Mouse (Mus musculus) liver, embryonic 13.5 days (tissue): ENCODE measurements around the gene Arid4b. TPM values are rescaled to one million over a fixed set of nuclear protein-coding genes. Genes with fewer than 3 reads are reported as not detected.
"Not testable (repeated sequence)": the region's sequence is repeated elsewhere in the genome, so short reads cannot be mapped to it uniquely, and the experiment has no call there.

Experiments used
- ATAC-seq: fragments of 200-750 bp; cut with Nextera tagmentation; 2 replicates; pipeline ENCODE4 v1.8.0; 2017; ENCODE audit warnings: low read depth, mild to moderate bottlenecking, moderate number of reproducible peaks, moderate library complexity
- DNase-seq: peaks from one replicate; pipeline ENCODE4 v3.0.0; 2022
- H3K27ac ChIP-seq: fragments of 300-500 bp; sonication (generic); 2 replicates; pipeline ENCODE4 v1.5.1; 2015; ENCODE audit warnings: moderate library complexity, mild to moderate bottlenecking, inconsistent platforms
- H3K27me3 ChIP-seq: fragments of 300-500 bp; sonication (generic); 2 replicates; pipeline ENCODE4 v1.6.1; 2015; ENCODE audit warnings: mild to moderate bottlenecking, inconsistent platforms
- H3K36me3 ChIP-seq: fragments of 300-500 bp; sonication (generic); 2 replicates; pipeline ENCODE4 v1.6.1; 2015; ENCODE audit warnings: mild to moderate bottlenecking, inconsistent platforms
- H3K4me1 ChIP-seq: fragments of 300-500 bp; sonication (generic); replicated peaks from 2 replicates; pipeline ENCODE4 v1.6.1; 2015; ENCODE audit warnings: inconsistent platforms
- H3K4me2 ChIP-seq: fragments of 300-500 bp; sonication (generic); 2 replicates; pipeline ENCODE4 v1.6.1; 2015; ENCODE audit warnings: inconsistent platforms, mild to moderate bottlenecking, moderate library complexity
- H3K4me3 ChIP-seq: fragments of 300-500 bp; sonication (generic); replicated peaks from 2 replicates; pipeline ENCODE4 v1.5.1; 2015; ENCODE audit warnings: mild to moderate bottlenecking, inconsistent platforms
- H3K9ac ChIP-seq: fragments of 300-500 bp; sonication (generic); 2 replicates; pipeline ENCODE4 v1.6.1; 2015; ENCODE audit warnings: mild to moderate bottlenecking, inconsistent platforms
- H3K9me3 ChIP-seq: fragments of 300-500 bp; sonication (generic); replicated peaks from 2 replicates; pipeline ENCODE4 v1.6.1; 2016; ENCODE audit warnings: inconsistent platforms
- whole genome bisulfite sequencing: fragments of 180-500 bp; shearing (Covaris S2); methylation state at CpG from one replicate; pipeline ENCODE4 v1.1.7; 2015; ENCODE audit not compliant: insufficient replicate concordance; 5-methylcytosine and 5-hydroxymethylcytosine counted together
- polyA plus RNA-seq: library from polyadenylated mRNA; unstranded; fragments of >200 nt; fragmentation: Nextera tagmentation; extraction: Ambion mirVana; gene quantifications from 2 replicates; pipeline ENCODE4 v1.2.1, GENCODE M21; 2015

The Arid4b gene
- 17.8 and 20.0 TPM in 2 replicates for polyA plus RNA-seq

GRCm38 (mm10) chr13:14063013-14063941, at the start of gene Arid4b, which contains the start of gene Ggps1:
Arid4b (plus strand) TSS chr13:14063232.
Ggps1 (minus strand) TSS chr13:14063488.
- peaks cover 38% of the 10 kb centered on the region for H3K4me1 ChIP-seq
- peak within 1 kb of the TSS; percentile 100 for H3K9ac ChIP-seq
- H3K4me3 ChIP-seq, result peak within 1 kb of the TSS; percentile 99
- peak within 1 kb of the TSS; percentile 95 for H3K27ac ChIP-seq
- no peaks in the 10 kb centered on the region for H3K27me3 ChIP-seq
- peak within 1 kb of the TSS; percentile 82 for H3K4me2 ChIP-seq
- under 1% methylated on average over 61 of the region's 64 CpGs for WGBS
- peaks cover 10% of the 10 kb centered on the region; the same call in 1 of the 2 replicates for H3K36me3 ChIP-seq
- DNase-seq, result peak; percentile 97
- no peaks in the 10 kb centered on the region for H3K9me3 ChIP-seq
- peak; percentile 95 for ATAC-seq

- DNase-seq (no peak), ATAC-seq (no peak)
- H3K27me3 ChIP-seq, result no peaks in the 10 kb centered on the region
- no peak overlapping the region for H3K4me2 ChIP-seq
- no peak overlapping the region for H3K9ac ChIP-seq
- H3K4me1 ChIP-seq, result peaks cover 28% of the 10 kb centered on the region
- no peak overlapping the region for H3K4me3 ChIP-seq
- H3K27ac ChIP-seq, result no peak overlapping the region
- no peaks in the 10 kb centered on the region for H3K9me3 ChIP-seq
- peaks cover 70% of the 10 kb centered on the region for H3K36me3 ChIP-seq
- 94% methylated on average over 2 of the region's 2 CpGs for WGBS
These were observed 49.0 kb upstream of the Arid4b start for GRCm38 (mm10) chr13:14014001-14014400.

GRCm38 (mm10) chr13:14014540-14014939, 48.5 kb upstream of the Arid4b start:
- H3K27ac ChIP-seq, result no peak overlapping the region
- no peak overlapping the region for H3K4me3 ChIP-seq
- WGBS, result 92% methylated on average over 4 of the region's 4 CpGs
- H3K9me3 ChIP-seq, result no peaks in the 10 kb centered on the region
- no peaks in the 10 kb centered on the region for H3K27me3 ChIP-seq
- no peak overlapping the region for H3K4me2 ChIP-seq
- peaks cover 34% of the 10 kb centered on the region for H3K4me1 ChIP-seq
- peaks cover 70% of the 10 kb centered on the region for H3K36me3 ChIP-seq
- no peak overlapping the region for H3K9ac ChIP-seq
- DNase-seq (no peak), ATAC-seq (no peak)

GRCm38 (mm10) chr13:14015609-14016008, 47.4 kb upstream of the Arid4b start:
- no peaks in the 10 kb centered on the region for H3K9me3 ChIP-seq
- H3K4me3 ChIP-seq, result no peak overlapping the region
- no peak overlapping the region for H3K9ac ChIP-seq
- peaks cover 37% of the 10 kb centered on the region for H3K4me1 ChIP-seq
- 79% methylated on average over 6 of the region's 6 CpGs for WGBS
- H3K36me3 ChIP-seq, result peaks cover 70% of the 10 kb centered on the region
- H3K27me3 ChIP-seq, result no peaks in the 10 kb centered on the region
- no peak overlapping the region for H3K27ac ChIP-seq
- no peak overlapping the region for H3K4me2 ChIP-seq
- DNase-seq (no peak), ATAC-seq (no peak)

- Histone ChIP-seq H3K4me1 (peaks cover 26% of the 10 kb centered on the region), H3K27ac (peak overlapping the region; percentile 69), H3K27me3 (no peaks in the 10 kb centered on the region), H3K4me3 (no peak overlapping the region), H3K36me3 (peaks cover 47% of the 10 kb centered on the region), H3K4me2 (0 out of 2 replicates have a peak overlapping the region, but pooled peaks have one; percentile 18), H3K9me3 (no peaks in the 10 kb centered on the region), H3K9ac (no peak overlapping the region; the same call in 1 of the 2 replicates)
- peak; percentile 88 for ATAC-seq
- DNase-seq, result no peak
These were observed 44.7 kb upstream of the Arid4b start for GRCm38 (mm10) chr13:14018283-14018682.

GRCm38 (mm10) chr13:14018852-14019251, 44.2 kb upstream of the Arid4b start:
- peak; percentile 35; the same call in 1 of the 2 replicates for ATAC-seq

GRCm38 (mm10) chr13:14021417-14021816, 41.6 kb upstream of the Arid4b start:
- peak overlapping the region; percentile 88; the same call in 1 of the 2 replicates for H3K27ac ChIP-seq
- H3K4me3 ChIP-seq, result 0 out of 2 replicates have a peak overlapping the region, but pooled peaks have one; percentile 10
- H3K9me3 ChIP-seq, H3K27me3 ChIP-seq, DNase-seq, H3K9ac ChIP-seq: not testable (repeated sequence)
- peaks cover 29% of the 10 kb centered on the region for H3K36me3 ChIP-seq
- H3K4me2 ChIP-seq, result peak overlapping the region; percentile 48
- 17% methylated on average over 11 of the region's 12 CpGs for WGBS
- H3K4me1 ChIP-seq, result peaks cover 31% of the 10 kb centered on the region
- peak; percentile 73 for ATAC-seq

More at GRCm38 (mm10) chr13:14018852-14019251, 44.2 kb upstream of the Arid4b start:
- Histone ChIP-seq H3K9me3 (no peaks in the 10 kb centered on the region), H3K27me3 (no peaks in the 10 kb centered on the region), H3K36me3 (peaks cover 42% of the 10 kb centered on the region), H3K9ac (no peak overlapping the region), H3K4me2 (no peak overlapping the region), H3K27ac (peak overlapping the region; percentile 69), H3K4me3 (no peak overlapping the region), H3K4me1 (peaks cover 26% of the 10 kb centered on the region)
- WGBS, result 63% methylated on average over 3 of the region's 3 CpGs
- no peak for DNase-seq

GRCm38 (mm10) chr13:14025554-14025953, 37.5 kb upstream of the Arid4b start:
- no peak for DNase-seq
- no peaks in the 10 kb centered on the region for H3K9me3 ChIP-seq
- no peak for ATAC-seq
- peaks cover 41% of the 10 kb centered on the region for H3K4me1 ChIP-seq
- H3K4me3 ChIP-seq, result no peak overlapping the region
- no peak overlapping the region for H3K27ac ChIP-seq
- H3K4me2 ChIP-seq, result no peak overlapping the region
- 84% methylated on average over 6 of the region's 6 CpGs for WGBS
- H3K9ac ChIP-seq, result no peak overlapping the region
- no peaks in the 10 kb centered on the region for H3K27me3 ChIP-seq
- H3K36me3 ChIP-seq, result peaks cover 32% of the 10 kb centered on the region

GRCm38 (mm10) chr13:14026154-14026820, 36.7 kb upstream of the Arid4b start:
- Histone ChIP-seq H3K27ac (peak overlapping the region; percentile 25; the same call in 1 of the 2 replicates), H3K9me3 (no peaks in the 10 kb centered on the region), H3K4me1 (peaks cover 48% of the 10 kb centered on the region), H3K9ac (no peak overlapping the region), H3K36me3 (peaks cover 34% of the 10 kb centered on the region), H3K4me3 (no peak overlapping the region), H3K27me3 (no peaks in the 10 kb centered on the region), H3K4me2 (no peak overlapping the region)
- DNase-seq, result no peak
- WGBS, result 80% methylated on average over 6 of the region's 6 CpGs
- ATAC-seq, result 0 out of 2 replicates have a peak, but pooled peaks have one; percentile 26

- 17% methylated on average over 5 of the region's 5 CpGs for WGBS
- Histone ChIP-seq H3K27ac (peak overlapping the region; percentile 94), H3K36me3 (peaks cover 16% of the 10 kb centered on the region), H3K4me3 (no peak overlapping the region), H3K4me2 (peak overlapping the region; percentile 48), H3K9me3 (no peaks in the 10 kb centered on the region), H3K4me1 (peaks cover 89% of the 10 kb centered on the region), H3K9ac (peak overlapping the region; percentile 49; the same call in 1 of the 2 replicates), H3K27me3 (no peaks in the 10 kb centered on the region)
- DNase-seq (peak; percentile 38), ATAC-seq (peak; percentile 78)
These were observed 29.5 kb upstream of the Arid4b start for GRCm38 (mm10) chr13:14033309-14034072.

GRCm38 (mm10) chr13:14034073-14034348, 29.0 kb upstream of the Arid4b start:
- peaks cover 12% of the 10 kb centered on the region for H3K36me3 ChIP-seq
- H3K4me3 ChIP-seq, result no peak overlapping the region
- peaks cover 90% of the 10 kb centered on the region for H3K4me1 ChIP-seq
- peak overlapping the region; percentile 48 for H3K4me2 ChIP-seq
- no peaks in the 10 kb centered on the region for H3K9me3 ChIP-seq
- ATAC-seq, result peak; percentile 82
- H3K27ac ChIP-seq, result peak overlapping the region; percentile 94
- H3K9ac ChIP-seq, result peak overlapping the region; percentile 59; the same call in 1 of the 2 replicates
- DNase-seq, result peak; percentile 64
- no peaks in the 10 kb centered on the region for H3K27me3 ChIP-seq
